Mouse (Mus musculus): ENCODE results near the gene Ppm1n.

- TF ChIP-seq CTCF (IDR thresholded peaks at IDR 0.05; ENCODE audit: low read depth) (no peak), EP300 (optimal IDR thresholded peaks at IDR 0.05) (no peak)
Observed at GRCm38 (mm10) chr7:19311991-19312390, 32.1 kb upstream of the Ppm1n start.

All from stomach, postnatal 0 days (tissue).